Mouse (Mus musculus): Measurements from ENCODE around the gene Camta2.

Gene Camta2

DNA sequence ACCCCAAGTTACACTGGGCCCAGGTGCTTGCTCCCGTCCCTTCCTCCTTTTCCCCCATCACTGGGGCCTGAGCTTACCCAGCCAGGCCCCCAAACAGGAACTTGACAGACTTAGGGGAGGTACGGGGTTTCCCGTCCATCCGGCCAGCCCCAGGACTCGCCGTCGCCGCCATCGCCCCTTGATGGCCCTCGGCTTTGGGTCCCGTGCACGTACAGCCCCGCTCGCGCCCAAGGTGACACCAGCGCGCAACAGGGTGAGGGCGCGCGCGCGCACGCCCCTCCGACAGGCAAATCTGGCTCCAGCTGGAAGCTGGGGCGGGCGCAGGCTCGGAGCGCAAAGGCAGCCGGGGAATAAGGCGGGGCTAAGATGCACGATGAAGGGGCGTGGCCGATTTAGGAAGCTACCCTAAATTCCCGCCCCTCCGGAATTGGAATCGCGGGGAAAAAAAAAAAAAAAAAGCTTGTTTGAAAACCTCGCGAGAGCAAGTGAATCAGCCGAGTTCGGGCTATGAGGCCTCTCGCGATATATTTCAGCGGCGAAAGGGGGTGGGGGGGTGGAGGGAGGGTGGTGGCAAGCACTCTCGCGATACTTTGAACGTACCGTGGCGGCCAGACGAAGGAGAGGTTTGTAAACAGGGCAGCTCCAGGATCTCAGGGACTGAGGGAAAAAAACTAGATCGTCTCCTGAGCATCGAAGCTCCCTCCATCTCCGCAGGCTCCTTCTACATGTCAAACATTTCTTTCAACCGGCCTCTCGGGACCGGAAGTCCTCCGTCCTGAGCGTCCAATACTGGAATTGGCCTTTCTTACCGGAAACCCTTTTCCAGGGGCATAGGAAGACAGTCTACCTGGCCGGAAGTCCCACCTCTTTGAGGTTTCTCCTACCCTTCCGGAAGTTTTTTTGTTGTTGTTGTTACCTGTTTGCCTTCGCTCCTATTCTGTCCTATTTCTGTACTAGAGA, 40.9 kb downstream of the Camta2 start, which contains the start of the genes Rnf167 and Slc25a11:
TSS of gene Rnf167 (plus strand) at position 545 of the 960 bp plus-strand sequence.
TSS of gene Slc25a11 (minus strand) at position 789 of the 960 bp plus-strand sequence.
- peak; percentile 91 to 95 for DNase-seq

GRCm38 (mm10) chr11:70646259-70646555, 41.7 kb downstream of the Camta2 start:
- no peak for DNase-seq

- no peak for DNase-seq
Measured at GRCm38 (mm10) chr11:70645461-70646258, 42.2 kb downstream of the Camta2 start.

DNA sequence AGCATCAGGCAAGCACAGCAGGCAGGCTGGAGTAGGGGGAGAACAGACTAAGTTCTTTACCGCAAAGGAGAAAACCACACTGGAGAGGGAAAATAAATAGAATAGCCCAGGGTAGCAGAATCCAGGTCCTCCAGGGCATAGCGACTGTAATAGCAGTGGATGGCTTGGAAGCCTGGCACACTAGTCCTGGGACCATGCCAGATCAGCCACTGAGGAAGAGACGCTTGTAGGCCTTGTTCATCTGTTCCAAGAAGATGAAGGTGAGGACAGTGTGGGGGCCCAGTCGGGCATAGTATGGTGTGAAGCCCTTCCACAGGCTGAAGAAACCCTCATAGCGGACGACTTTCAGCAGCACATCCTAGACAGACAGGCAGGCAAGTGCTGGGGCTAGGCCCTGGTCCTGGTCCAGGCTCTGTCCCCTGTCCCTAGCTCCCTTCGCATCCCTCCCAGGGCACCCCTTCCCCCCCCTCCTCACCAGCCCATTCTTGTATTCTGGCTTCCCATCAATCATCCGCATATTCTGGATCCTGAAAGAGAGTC, 43.3 kb downstream of the Camta2 start:
- DNase-seq, result no peak

GRCm38 (mm10) chr11:70643051-70643450, 44.9 kb downstream of the Camta2 start:
- no peak for DNase-seq

DNA sequence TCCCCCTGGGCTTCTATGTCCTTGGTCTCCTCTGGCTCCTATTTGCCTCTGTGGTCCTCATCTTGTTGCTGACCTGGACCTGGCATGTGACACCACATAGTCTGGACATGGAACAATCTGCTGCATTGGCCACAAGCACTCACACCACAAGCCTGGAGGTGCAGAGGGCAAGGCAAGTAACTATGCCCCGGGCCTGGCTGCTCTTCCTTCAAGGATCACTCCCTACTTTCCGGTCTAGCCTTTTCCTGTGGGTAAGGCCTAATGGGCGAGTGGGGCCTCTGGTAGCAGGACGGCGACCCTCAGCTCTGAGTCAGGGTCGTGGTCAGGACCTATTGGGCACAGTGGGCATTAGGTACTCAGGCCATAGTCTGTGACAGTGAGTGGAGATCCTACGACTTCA, 46.7 kb downstream of the Camta2 start:
- DNase-seq, result no peak

GRCm38 (mm10) chr11:70639976-70640375, 47.9 kb downstream of the Camta2 start:
- DNase-seq, result no peak

DNA sequence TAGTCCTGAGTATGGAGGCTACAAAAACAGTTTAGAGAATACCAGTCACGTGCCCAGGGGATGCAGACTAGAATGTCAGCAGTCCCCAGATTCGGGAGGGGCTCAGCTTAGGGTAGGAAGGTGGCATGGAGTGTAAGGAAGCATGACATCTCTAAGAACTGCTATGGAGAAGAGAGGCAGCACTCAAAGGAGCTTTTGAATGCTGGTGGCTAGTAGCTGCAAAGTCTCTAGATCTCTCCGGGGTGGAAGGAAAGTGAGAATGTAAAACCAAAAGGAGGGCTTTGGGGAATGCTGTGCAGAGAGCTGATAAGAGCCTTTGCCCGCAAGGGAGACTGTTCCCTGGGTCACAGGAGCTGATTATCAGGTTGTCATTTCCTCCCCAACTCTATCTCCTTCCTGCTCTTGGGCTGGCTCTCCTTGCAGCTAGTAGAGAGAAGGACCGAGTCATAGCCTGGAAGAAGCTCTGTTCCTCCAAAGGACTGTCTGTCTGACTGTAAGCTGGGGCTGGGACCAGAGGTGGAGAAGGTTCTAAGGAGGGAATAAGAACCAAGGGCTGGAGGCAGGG, 49.1 kb downstream of the Camta2 start, which contains the start of gene Gp1ba:
TSS of gene Gp1ba (plus strand) at position 409 of the 565 bp plus-strand sequence.
- DNase-seq, result no peak

DNA sequence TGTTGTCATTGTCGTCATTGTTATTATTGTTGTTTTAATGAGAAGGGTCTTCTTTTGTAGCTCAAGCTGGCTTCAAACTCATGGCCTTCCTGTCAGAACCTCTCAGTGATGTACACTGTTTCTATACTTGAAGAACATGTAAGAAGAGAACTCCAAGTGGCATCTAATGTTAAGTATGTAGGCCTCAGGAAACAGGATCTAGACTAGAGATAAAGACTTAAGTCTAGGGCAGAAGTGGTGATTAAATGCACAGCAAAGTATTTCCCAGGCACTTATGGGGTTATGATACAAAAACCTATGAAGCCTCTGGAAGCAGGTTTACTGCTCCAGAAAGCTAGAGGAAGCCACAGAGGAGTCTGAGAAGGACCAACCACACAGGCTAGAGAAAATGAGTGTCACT, 49.6 kb downstream of the Camta2 start:
- no peak for DNase-seq

- no peak for DNase-seq
Measured at GRCm38 (mm10) chr11:70637764-70638163, 50.1 kb downstream of the Camta2 start.

DNA sequence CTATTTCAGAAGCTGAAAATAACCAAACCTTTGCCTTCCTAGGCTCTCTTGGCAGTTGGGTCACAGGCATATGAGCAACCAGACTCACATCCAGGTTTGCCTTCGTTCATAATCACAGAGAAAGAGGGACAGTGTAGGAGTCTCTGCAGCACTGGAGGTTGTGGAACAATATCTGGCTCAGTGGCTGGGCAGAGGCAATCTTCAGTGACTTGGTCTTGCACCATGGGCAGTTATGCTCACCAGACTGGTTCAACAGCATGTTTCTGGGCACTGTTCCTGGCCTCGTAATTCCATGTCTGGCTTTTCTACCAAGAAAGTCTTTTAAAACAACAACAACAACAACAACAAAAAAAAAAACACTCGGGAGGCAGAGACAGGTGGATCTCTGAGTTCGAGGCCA, 52.3 kb downstream of the Camta2 start:
- DNase-seq, result no peak

- DNase-seq, result no peak
Measured at GRCm38 (mm10) chr11:70630129-70630528, 57.8 kb downstream of the Camta2 start.

DNA sequence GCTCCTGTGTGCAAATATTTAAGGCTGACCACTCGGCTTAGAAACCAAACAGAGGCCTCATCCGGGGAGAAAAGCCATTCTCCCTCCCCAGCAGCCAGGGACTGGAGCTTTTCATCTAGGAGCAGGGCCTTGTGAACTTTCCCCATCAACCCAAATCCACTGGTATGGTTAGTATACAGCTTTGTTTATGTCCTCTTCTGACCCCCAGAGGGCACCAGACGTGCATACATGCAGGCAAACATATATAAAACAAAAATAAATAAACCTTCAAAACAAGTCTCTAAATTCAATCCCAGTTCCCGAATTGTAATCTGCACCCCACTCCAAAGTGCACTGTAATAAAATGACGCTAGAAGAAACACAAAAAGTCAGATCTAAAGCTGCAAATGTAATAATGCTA, 58.3 kb downstream of the Camta2 start:
- no peak for DNase-seq

GRCm38 (mm10) chr11:70628431-70628830, 59.5 kb downstream of the Camta2 start:
- DNase-seq, result no peak

DNA sequence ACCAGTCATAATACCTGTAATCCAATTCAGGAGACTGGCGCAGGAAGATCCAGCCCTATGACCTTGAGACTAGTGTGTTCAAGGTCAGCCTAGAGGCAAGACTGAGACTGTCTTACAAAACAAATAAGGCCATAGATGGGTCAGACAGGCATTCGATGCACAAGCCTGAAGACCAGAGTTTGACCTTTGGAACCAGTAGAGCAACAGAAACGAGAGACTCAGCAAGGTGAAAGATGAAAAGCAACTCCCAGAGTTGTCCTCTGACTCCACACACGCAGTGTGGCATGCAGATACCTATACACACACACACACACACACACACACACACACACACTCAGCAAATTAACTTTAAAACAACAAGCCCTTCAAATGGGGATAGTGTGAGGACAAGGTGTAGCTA, 61.0 kb downstream of the Camta2 start:
- no peak for DNase-seq

GRCm38 (mm10) chr11:70625473-70625872, 62.4 kb downstream of the Camta2 start:
- DNase-seq, result peak in 1 of 2 experiments; percentile 63

DNA sequence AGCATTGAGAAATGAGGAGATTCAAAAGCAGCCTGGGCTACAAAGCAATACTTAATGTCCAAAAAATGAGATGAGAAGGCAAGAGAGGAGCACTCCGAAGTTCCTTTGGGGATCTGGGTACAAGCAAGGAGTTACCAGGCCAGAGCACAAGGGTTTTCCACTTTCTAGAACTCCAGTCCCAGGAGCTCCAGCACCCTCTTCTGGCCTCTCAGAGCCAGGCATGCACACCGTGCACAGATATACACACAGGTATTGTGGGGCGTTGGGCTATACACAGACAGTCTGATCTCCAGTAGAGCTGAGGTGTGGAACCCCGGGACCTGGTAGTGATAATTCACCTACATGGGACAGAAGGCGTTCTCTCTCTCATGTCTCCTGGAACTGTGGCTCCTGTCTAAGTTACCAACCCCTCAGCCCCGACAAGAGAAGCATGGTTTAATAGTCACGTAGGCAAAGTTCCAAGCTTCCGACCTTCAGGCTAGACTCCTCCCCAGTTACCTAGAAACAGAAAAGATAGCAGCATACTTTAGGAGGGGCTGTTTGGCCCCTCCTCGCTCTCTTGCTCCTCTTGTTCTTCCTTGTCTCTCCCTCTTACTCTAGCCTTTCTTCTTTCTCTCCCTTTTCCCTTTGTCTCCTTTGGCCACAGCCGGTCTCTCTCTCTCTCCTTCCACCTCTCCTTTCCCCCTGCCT, 64.7 kb downstream of the Camta2 start:
- DNase-seq, result no peak

GRCm38 (mm10) chr11:70621972-70622814, 65.7 kb downstream of the Camta2 start:
- DNase-seq, result no peak

Measured in spleen, adult 18-20 months (tissue).